ENCODE assay signal across 11 mouse cellular contexts in genomic region chr3:58056191-58057063, GRCm38 (mm10).
A peak's percentile ranks its signal among the peaks of the same experiment; 100 is the strongest.
DNase-seq lines count a peak whose midpoint lies in the region; ATAC-seq and TF ChIP-seq lines count a peak whose summit lies in the region.
"Had no signal": no experiment of that assay in that cellular context is flagged by ENCODE, and none has a peak within 500 bp of the region (broad histone marks: within the 10 kb centered on the region; RNA-seq: fewer than 3 reads in every experiment).

No protein-coding gene starts in this region.

- no peaks in the 10 kb centered on the region for H3K27me3 ChIP-seq in liver, embryonic 14.5 days (ENCODE audit: control insufficient read depth, insufficient read depth, low read length)
- no peaks in the 10 kb centered on the region for H3K27me3 ChIP-seq in stomach, embryonic 15.5 days (replicated peaks)
- H3K27me3 ChIP-seq: embryonic facial prominence, embryonic 12.5 days had no signal

- H3K27ac ChIP-seq in liver, embryonic 14.5 days: peak overlapping the region; percentile 59
- H3K27ac ChIP-seq in stomach, embryonic 15.5 days: no peak overlapping the region
- H3K27ac ChIP-seq: embryonic facial prominence, embryonic 12.5 days; limb, embryonic 10.5 days had no signal

- no peaks in the 10 kb centered on the region for H3K9me3 ChIP-seq in liver, embryonic 14.5 days (ENCODE audit: control insufficient read depth, low read length)
- H3K9me3 ChIP-seq in stomach, embryonic 15.5 days: no peaks in the 10 kb centered on the region
- H3K9me3 ChIP-seq: embryonic facial prominence, embryonic 12.5 days; limb, embryonic 10.5 days had no signal

- WGBS in lung, adult 2 months: 27% methylated on average over 10 of the region's 10 CpGs
- WGBS in liver, embryonic 14.5 days (ENCODE audit: insufficient replicate concordance): 30% methylated on average over 10 of the region's 10 CpGs
- WGBS in stomach, embryonic 15.5 days: 37% methylated on average over 10 of the region's 10 CpGs

- TF ChIP-seq EP300 in liver, embryonic 14.5 days (IDR thresholded peaks at IDR 0.05; ENCODE audit: low read depth): peak; percentile 83

- no peaks in the 10 kb centered on the region for H3K36me3 ChIP-seq in liver, embryonic 14.5 days (replicated peaks; ENCODE audit: control insufficient read depth, insufficient read depth, low read depth)
- H3K36me3 ChIP-seq in stomach, embryonic 15.5 days: no peaks in the 10 kb centered on the region
- H3K36me3 ChIP-seq: embryonic facial prominence, embryonic 12.5 days; limb, embryonic 10.5 days had no signal

- peak; percentile 98 for ATAC-seq in liver, embryonic 14.5 days (ENCODE audit: insufficient read depth)
- peak; percentile 92 for ATAC-seq in stomach, embryonic 15.5 days (ENCODE audit: insufficient read depth, low FRiP score, low read depth)
- no peak for ATAC-seq in monocyte, adult 5-6 weeks (replicated peaks; ENCODE audit: insufficient number of reproducible peaks, low FRiP score, low TSS enrichment, poor library complexity, severe bottlenecking)

- TF ChIP-seq CTCF in lung, adult 2 months (IDR thresholded peaks at IDR 0.05; ENCODE audit: insufficient read depth, low read length): no peak
- TF ChIP-seq CTCF in liver, embryonic 14.5 days (IDR thresholded peaks at IDR 0.05; ENCODE audit: low read depth): no peak

- no peak for TF ChIP-seq POLR2A in lung, adult 2 months (IDR thresholded peaks at IDR 0.05; ENCODE audit: borderline replicate concordance, extremely low read depth, low read depth, low read length)

- no peak overlapping the region for H3K4me3 ChIP-seq in lung, adult 2 months (replicated peaks; ENCODE audit: extremely low read depth, low read depth, low read length)
- no peak overlapping the region for H3K4me3 ChIP-seq in liver, embryonic 14.5 days (ENCODE audit: insufficient read depth in 1 of 2, low read depth in 2 of 2, low read length in 2 of 2)
- no peak overlapping the region for H3K4me3 ChIP-seq in stomach, embryonic 15.5 days (replicated peaks)
- H3K4me3 ChIP-seq: embryonic facial prominence, embryonic 12.5 days; limb, embryonic 10.5 days had no signal

- H3K4me1 ChIP-seq in lung, adult 2 months (ENCODE audit: control insufficient read depth, insufficient read depth, low read length): no peaks in the 10 kb centered on the region
- H3K4me1 ChIP-seq in liver, embryonic 14.5 days (replicated peaks; ENCODE audit: control insufficient read depth in 2 of 2, insufficient read depth in 2 of 2, low read length in 1 of 2): peaks cover 18 to 28% of the 10 kb centered on the region in 2 experiments
- no peaks in the 10 kb centered on the region for H3K4me1 ChIP-seq in stomach, embryonic 15.5 days
- H3K4me1 ChIP-seq: embryonic facial prominence, embryonic 12.5 days; limb, embryonic 10.5 days had no signal

- H3K4me2 ChIP-seq in liver, embryonic 14.5 days (ENCODE audit: low read depth): peak overlapping the region; percentile 41
- H3K4me2 ChIP-seq in stomach, embryonic 15.5 days: no peak overlapping the region
- H3K4me2 ChIP-seq: embryonic facial prominence, embryonic 12.5 days had no signal

- H3K9ac ChIP-seq in liver, embryonic 14.5 days (replicated peaks): no peak overlapping the region
- H3K9ac ChIP-seq in stomach, embryonic 15.5 days: no peak overlapping the region
- H3K9ac ChIP-seq: embryonic facial prominence, embryonic 12.5 days had no signal

- DNase-seq in embryo, embryonic 10 days (ENCODE audit: low spot score): peak; percentile 31
- no peak for DNase-seq in embryo, embryonic 11 days
- peak; percentile 13 to 35 for DNase-seq in lung, adult 18-20 months
- DNase-seq in lung, adult 2 months: no peak
- peak; percentile 73 to 79 (median 75) for DNase-seq in liver, embryonic 14.5 days (ENCODE audit: low read depth in 3 of 3, low spot score in 3 of 3)
- DNase-seq in layer of hippocampus, adult 9-11 months: no peak
- DNase-seq: kidney, postnatal 25 days had no signal

Comparison
In these comparisons a context has a peak if more than half of its experiments do, and no peak if none do; other contexts are left out.
1. DNase-seq: peak in embryo, embryonic 10 days (single experiment), lung, adult 18-20 months (2 of 2) and liver, embryonic 14.5 days (3 of 3); none in embryo, embryonic 11 days (single experiment), lung, adult 2 months (single experiment) and layer of hippocampus, adult 9-11 months (single experiment).